Mouse (Mus musculus): ENCODE measurements at regions not wholly inside any gene's neighbourhood (a gene's known extent, or its start where the extent isn't known, plus 50 kb on each side); places are given as distances from the start of the nearest gene placed in this dataset.

DNA sequence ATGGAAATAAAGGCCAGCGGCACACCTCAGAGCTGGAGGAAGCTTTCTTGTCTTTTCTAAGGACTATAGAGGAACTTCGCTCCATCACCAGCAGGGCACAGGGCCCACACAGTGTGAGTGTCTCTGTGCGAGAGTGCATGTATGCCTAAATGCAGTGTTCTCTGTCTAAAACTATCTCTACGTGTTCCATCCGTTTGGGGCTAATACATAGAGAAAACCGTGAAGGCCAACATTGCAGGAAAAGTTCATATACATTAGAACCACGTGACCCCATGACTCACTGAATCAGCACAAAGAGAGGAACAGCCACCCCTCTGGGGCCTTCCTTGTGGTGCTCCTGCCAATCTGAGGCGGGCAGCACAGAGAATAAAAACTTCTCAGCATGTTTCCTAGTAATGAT, 431.4 kb upstream of the Mctp2 start:
- TF ChIP-seq CTCF (IDR thresholded peaks at IDR 0.05; ENCODE audit: control insufficient read depth, insufficient read depth, insufficient read length) (no peak), MYOD1 (IDR thresholded peaks at IDR 0.05; ENCODE audit: control insufficient read depth, insufficient read length, low read depth) (no peak), MAX (IDR thresholded peaks at IDR 0.05) (no peak)
